Mouse (Mus musculus) bone marrow macrophage, adult 2 months (primary cell): ENCODE measurements around the gene Ppp6r2.

Experiments used
- CTCF ChIP-seq: IDR thresholded peaks from 2 replicates; pipeline ENCODE4 v1.5.1; 2012; ENCODE audit warnings: low read depth, mild to moderate bottlenecking, low read length, moderate library complexity
- POLR2A ChIP-seq: IDR thresholded peaks from 2 replicates; pipeline ENCODE4 v1.6.1; 2012; ENCODE audit warnings: mild to moderate bottlenecking, low read depth, low read length, borderline replicate concordance

DNA sequence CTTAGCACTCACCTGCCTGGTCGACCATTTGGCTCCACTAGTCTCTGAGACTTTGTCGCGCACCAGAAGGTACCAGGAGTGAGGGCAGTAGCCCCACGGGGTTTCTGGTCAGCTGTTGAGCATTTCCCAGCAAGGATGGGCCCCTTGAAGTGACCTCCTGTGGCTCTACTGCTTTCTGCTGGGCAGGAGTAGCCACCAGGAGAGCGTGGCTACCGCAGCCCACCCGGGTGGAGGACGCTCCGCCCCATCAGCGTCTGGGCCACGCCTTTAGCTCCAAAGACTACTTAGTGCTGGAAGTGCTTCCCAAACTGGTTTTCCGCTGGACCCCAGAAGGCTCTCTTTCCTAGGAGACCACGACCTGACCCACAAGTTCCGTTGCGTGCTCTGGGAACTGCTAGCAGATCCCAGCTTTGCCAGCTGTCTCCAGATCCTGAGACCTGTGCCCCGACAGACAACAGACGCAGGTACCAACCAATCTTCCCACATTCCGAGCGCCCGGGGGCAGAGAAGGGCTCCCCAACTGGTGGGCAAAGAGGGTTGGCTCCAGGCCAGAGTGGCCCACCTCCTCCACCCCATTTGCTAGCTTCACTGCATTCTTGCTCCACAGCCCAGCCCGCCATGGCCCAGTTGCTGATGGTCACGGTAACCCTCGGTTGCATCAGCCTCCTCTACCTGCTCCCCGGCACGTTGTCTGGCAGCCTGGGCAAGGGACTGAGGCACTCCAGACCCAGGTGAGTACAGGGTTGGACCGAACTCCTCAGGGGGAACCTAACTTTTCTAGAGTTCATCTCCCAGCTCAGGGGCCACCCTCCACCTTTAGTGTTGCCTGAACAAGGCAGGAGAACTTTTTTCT lies 111.5 kb downstream of the Ppp6r2 start, which contains the start of gene Adm2:
- TF ChIP-seq CTCF (no peak), POLR2A (no peak)
